Mouse (Mus musculus) bone marrow, adult 2 months (tissue): ENCODE results near the gene AI597479. TPM values are rescaled to one million over a fixed set of nuclear protein-coding genes. Genes with fewer than 3 reads are reported as not detected.

ENCODE experiments used
- H3K27ac ChIP-seq: fragments of 200-500 bp; 2 replicates; pipeline ENCODE4 v1.5.1; 2012; ENCODE audit warnings: low read depth, mild to moderate bottlenecking, control low read depth, inconsistent platforms, low read length; ENCODE audit not compliant: control insufficient read depth, poor library complexity, insufficient read depth
- H3K4me1 ChIP-seq: fragments of 200-500 bp; 2 replicates; pipeline ENCODE4 v1.6.1; 2011; ENCODE audit warnings: low read length; ENCODE audit not compliant: control insufficient read depth, insufficient read depth
- H3K4me3 ChIP-seq: fragments of 200-500 bp; replicated peaks from 2 replicates; pipeline ENCODE3; 2011; ENCODE audit warnings: mild to moderate bottlenecking, low read depth, low read length, control low read depth; ENCODE audit not compliant: control insufficient read depth
- CTCF ChIP-seq: fragments of 200-500 bp; IDR thresholded peaks from 2 replicates; pipeline ENCODE4 v1.5.1; 2011; ENCODE audit warnings: low read length, control low read depth; ENCODE audit not compliant: control insufficient read depth, insufficient read depth
- POLR2A ChIP-seq: fragments of 200-500 bp; IDR thresholded peaks from 2 replicates; pipeline ENCODE4 v1.6.1; 2011; ENCODE audit warnings: low read depth, mild to moderate bottlenecking, control low read depth, low read length, borderline replicate concordance; ENCODE audit not compliant: control insufficient read depth
- WGBS: fragments of 180-500 bp; shearing (Covaris S2); methylation state at CpG from one replicate; pipeline ENCODE4 v1.1.7; 2018; 5-methylcytosine and 5-hydroxymethylcytosine counted together
- polyA plus RNA-seq: library from polyadenylated mRNA; stranded (reverse); fragments of >200 nt; gene quantifications from 2 replicates; pipeline ENCODE4 v1.2.4, GENCODE M21; 2011; ENCODE audit warnings: low replicate concordance; ENCODE audit not compliant: missing spikeins, insufficient read depth, insufficient read length

AI597479 gene
- polyA plus RNA-seq, 1 experiment, result 5.9 TPM

GRCm38 (mm10) chr1:43143284-43143683 is 44.8 kb downstream of the AI597479 start:
- H3K4me1 ChIP-seq, result no peaks in the 10 kb centered on the region; the same call in 1 of the 2 replicates
- no peak overlapping the region for H3K4me3 ChIP-seq
- 75% methylated on average over 4 of the region's 4 CpGs for WGBS
- TF ChIP-seq CTCF (peak; percentile 27; the same call in 1 of the 2 replicates), POLR2A (no peak)
- H3K27ac ChIP-seq, result no peak overlapping the region

- no peaks in the 10 kb centered on the region; the same call in 1 of the 2 replicates for H3K4me1 ChIP-seq
- TF ChIP-seq CTCF (no peak), POLR2A (no peak)
- H3K4me3 ChIP-seq, result no peak overlapping the region
- H3K27ac ChIP-seq, result no peak overlapping the region
- 75% methylated on average over 4 of the region's 4 CpGs for whole genome bisulfite sequencing
These were observed 45.3 kb downstream of the AI597479 start for GRCm38 (mm10) chr1:43143791-43144190.

GRCm38 (mm10) chr1:43144338-43144906 is 45.9 kb downstream of the AI597479 start:
- Histone ChIP-seq H3K4me3 (no peak overlapping the region), H3K4me1 (no peaks in the 10 kb centered on the region; the same call in 1 of the 2 replicates), H3K27ac (no peak overlapping the region)
- whole genome bisulfite sequencing, result 74% methylated on average over 8 of the region's 8 CpGs
- no peak for TF ChIP-seq CTCF
- TF ChIP-seq POLR2A, result no peak

GRCm38 (mm10) chr1:43145388-43145787 is 46.9 kb downstream of the AI597479 start:
- Histone ChIP-seq H3K27ac (no peak overlapping the region), H3K4me3 (no peak overlapping the region), H3K4me1 (no peaks in the 10 kb centered on the region; the same call in 1 of the 2 replicates)
- no peak for TF ChIP-seq POLR2A
- no peak for TF ChIP-seq CTCF
- WGBS, result 59% methylated on average over 6 of the region's 6 CpGs

- no peak overlapping the region for H3K27ac ChIP-seq
- 68% methylated on average over 2 of the region's 2 CpGs for WGBS
- no peaks in the 10 kb centered on the region; the same call in 1 of the 2 replicates for H3K4me1 ChIP-seq
- no peak overlapping the region for H3K4me3 ChIP-seq
- no peak for TF ChIP-seq CTCF
- no peak for TF ChIP-seq POLR2A
These were observed 49.0 kb downstream of the AI597479 start for GRCm38 (mm10) chr1:43147474-43147873.

- Histone ChIP-seq H3K4me1 (no peaks in the 10 kb centered on the region; the same call in 1 of the 2 replicates), H3K4me3 (no peak overlapping the region), H3K27ac (no peak overlapping the region)
- 63% methylated on average over 3 of the region's 3 CpGs for WGBS
- TF ChIP-seq CTCF (no peak), POLR2A (no peak)
These were observed 51.7 kb downstream of the AI597479 start for GRCm38 (mm10) chr1:43150225-43150624.

- 79% methylated on average over 4 of the region's 4 CpGs for WGBS
- no peak for TF ChIP-seq POLR2A
- no peak for TF ChIP-seq CTCF
- Histone ChIP-seq H3K27ac (no peak overlapping the region), H3K4me3 (no peak overlapping the region), H3K4me1 (no peaks in the 10 kb centered on the region)
These were observed 54.1 kb downstream of the AI597479 start for GRCm38 (mm10) chr1:43152626-43153025.

GRCm38 (mm10) chr1:43153538-43153937 is 55.0 kb downstream of the AI597479 start:
- Histone ChIP-seq H3K4me3 (no peak overlapping the region), H3K4me1 (no peaks in the 10 kb centered on the region), H3K27ac (no peak overlapping the region)
- 82% methylated on average over 5 of the region's 5 CpGs for WGBS
- TF ChIP-seq CTCF (no peak), POLR2A (no peak)
